Mouse (Mus musculus): ENCODE results near the gene Fhl2. TPM values are rescaled to one million over a fixed set of nuclear protein-coding genes. Genes with fewer than 3 reads are reported as not detected.
"Not testable (repeated sequence)": the region's sequence is repeated elsewhere in the genome, so short reads cannot be mapped to it uniquely, and the experiment has no call there.

The Fhl2 gene
- polyA plus RNA-seq, 1 experiment from 2014 or later: 22.4 TPM

DNA sequence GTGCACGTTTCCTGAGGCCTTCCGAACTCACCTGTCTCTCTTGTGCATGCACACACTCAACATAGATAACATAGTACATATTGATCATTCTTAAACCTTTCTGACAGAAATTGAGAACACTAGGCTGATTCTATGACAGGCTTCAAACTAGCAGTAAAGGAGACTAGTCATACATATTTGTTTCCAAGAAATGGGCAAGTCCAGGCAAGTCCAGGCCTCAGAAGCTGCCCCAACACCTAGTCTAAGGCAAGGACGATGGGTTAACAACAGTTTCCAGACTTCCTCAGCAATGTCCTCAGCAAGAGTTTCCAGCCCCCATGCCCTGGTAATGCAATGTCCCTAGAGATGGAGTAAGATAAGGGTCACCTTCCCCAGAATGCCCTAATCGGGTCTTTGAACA lies 53.0 kb downstream of the Fhl2 start:
- H3K9me3 ChIP-seq: no peaks in the 10 kb centered on the region
- H3K27ac ChIP-seq (replicated peaks): no peak overlapping the region
- no peaks in the 10 kb centered on the region for H3K27me3 ChIP-seq
- H3K36me3 ChIP-seq: no peaks in the 10 kb centered on the region
- no peak overlapping the region for H3K9ac ChIP-seq
- H3K4me2 ChIP-seq: no peak overlapping the region
- H3K4me3 ChIP-seq: no peak overlapping the region
- no peaks in the 10 kb centered on the region for H3K4me1 ChIP-seq (replicated peaks)
- WGBS: 93% methylated on average over 4 of the region's 4 CpGs
- no peak for ATAC-seq (ENCODE audit: low read depth)

DNA sequence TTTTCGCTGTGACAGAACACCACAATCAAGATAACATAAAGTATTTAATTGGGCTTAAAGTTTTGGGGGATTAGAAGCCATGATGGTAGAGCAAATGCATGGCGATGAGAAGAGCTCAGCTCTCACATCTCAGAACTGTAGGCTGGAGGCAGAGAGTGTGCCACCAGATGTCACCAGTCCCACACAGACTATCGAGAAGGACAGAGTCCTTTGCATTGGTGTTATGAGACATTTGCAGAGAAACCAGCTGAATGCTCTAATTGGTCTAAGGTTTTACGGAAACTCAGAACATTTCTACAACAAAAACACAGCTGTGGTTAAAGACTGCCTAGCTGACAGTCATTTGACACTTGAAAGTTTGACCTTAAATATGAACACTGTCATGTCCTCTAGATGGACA lies 53.5 kb downstream of the Fhl2 start:
- Histone ChIP-seq H3K4me3 (no peak overlapping the region), H3K36me3 (no peaks in the 10 kb centered on the region), H3K4me1 (replicated peaks) (no peaks in the 10 kb centered on the region), H3K27ac (replicated peaks) (no peak overlapping the region), H3K27me3 (no peaks in the 10 kb centered on the region), H3K9me3 (no peaks in the 10 kb centered on the region), H3K4me2 (no peak overlapping the region), H3K9ac (no peak overlapping the region)
- no peak for ATAC-seq (ENCODE audit: low read depth)
- WGBS: 84% methylated on average over 4 of the region's 4 CpGs

DNA sequence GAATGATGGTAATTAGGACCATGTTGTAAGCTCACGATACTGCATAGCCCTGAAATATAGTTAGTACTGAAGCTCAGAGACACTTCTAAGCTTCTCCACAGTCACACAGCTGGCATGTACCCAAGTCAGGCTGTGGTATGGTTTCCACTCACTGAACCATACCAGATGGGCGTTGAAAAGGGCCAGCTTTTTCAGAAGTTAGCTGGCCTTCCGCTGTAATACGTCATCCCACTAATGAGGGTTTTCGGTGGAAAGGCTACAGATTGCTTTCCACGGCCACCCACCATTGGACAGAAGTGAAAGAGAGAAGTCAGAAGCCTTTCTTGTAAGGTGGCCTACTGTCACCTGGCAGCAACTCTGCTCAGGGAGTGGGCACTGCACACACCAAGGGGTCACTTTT lies 53.9 kb downstream of the Fhl2 start:
- Histone ChIP-seq H3K36me3 (no peaks in the 10 kb centered on the region), H3K9ac (no peak overlapping the region), H3K4me2 (no peak overlapping the region), H3K4me1 (replicated peaks) (no peaks in the 10 kb centered on the region), H3K4me3 (no peak overlapping the region), H3K9me3 (no peaks in the 10 kb centered on the region), H3K27me3 (no peaks in the 10 kb centered on the region), H3K27ac (replicated peaks) (no peak overlapping the region)
- WGBS: 77% methylated on average over 6 of the region's 6 CpGs
- ATAC-seq (ENCODE audit: low read depth): no peak

DNA sequence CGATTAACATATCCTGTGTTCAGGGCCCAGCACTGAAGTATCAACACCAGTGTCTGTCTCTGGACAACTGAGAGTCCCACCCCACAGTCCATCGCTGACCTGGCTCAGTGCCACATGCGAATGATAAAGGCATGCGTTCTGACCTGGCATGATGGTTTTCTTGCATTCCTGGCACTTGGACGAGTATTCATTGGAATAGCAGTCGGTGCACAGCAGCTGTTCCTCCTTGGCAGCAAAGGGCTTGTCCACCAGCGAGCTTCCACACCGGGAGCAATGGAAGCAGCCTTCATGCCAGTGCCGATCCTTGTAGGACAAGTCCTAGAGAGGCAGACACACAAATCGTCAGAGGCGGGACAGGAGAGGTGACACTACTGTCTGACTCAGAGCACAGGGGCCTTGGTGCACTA lies 55.2 kb downstream of the Fhl2 start:
- Histone ChIP-seq H3K27me3 (no peaks in the 10 kb centered on the region), H3K4me3 (no peak overlapping the region), H3K4me1 (replicated peaks) (no peaks in the 10 kb centered on the region), H3K9ac (no peak overlapping the region), H3K36me3 (no peaks in the 10 kb centered on the region), H3K4me2 (no peak overlapping the region), H3K27ac (replicated peaks) (no peak overlapping the region), H3K9me3 (no peaks in the 10 kb centered on the region)
- WGBS: 81% methylated on average over 11 of the region's 11 CpGs
- ATAC-seq (ENCODE audit: low read depth): no peak

DNA sequence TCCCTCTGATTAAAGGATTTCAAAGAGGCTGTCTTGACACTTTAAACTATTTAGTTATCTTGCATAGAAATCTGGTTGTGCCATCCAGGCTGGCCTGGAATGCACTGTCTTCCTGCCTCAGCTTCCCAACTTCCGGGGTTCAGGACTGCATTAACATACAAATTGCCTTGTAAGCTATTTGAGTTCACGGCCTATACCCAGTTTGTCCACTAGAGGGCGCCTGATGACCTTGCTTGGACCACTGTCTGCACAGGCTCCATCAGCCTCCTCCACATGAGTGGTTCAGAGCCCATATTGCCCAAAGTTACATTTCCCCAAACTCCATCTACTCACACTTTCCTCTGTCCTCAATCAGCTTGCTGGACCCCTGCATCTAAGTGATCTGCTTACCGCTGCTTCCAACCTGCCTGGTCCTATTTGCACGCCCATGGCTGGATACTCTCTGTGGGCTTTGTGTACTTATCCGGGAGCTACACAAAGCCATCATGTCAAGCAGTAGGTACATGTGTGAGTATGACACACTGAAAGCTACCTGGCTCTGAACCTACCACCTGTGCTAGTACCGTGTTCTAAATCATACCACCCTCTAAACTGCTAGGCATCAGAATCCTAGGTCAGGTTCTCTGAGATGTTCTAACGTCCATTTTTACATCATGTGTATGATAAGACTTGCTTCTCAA lies 57.1 kb downstream of the Fhl2 start:
- H3K9ac ChIP-seq: no peak overlapping the region
- no peaks in the 10 kb centered on the region for H3K4me1 ChIP-seq (replicated peaks)
- H3K4me3 ChIP-seq: no peak overlapping the region
- H3K27ac ChIP-seq (replicated peaks): no peak overlapping the region
- peak; percentile 82 for ATAC-seq (ENCODE audit: low read depth)
- H3K4me2 ChIP-seq: no peak overlapping the region
- 53% methylated on average over 8 of the region's 8 CpGs for WGBS
- H3K27me3 ChIP-seq: no peaks in the 10 kb centered on the region
- H3K36me3 ChIP-seq: no peaks in the 10 kb centered on the region
- H3K9me3 ChIP-seq: no peaks in the 10 kb centered on the region

DNA sequence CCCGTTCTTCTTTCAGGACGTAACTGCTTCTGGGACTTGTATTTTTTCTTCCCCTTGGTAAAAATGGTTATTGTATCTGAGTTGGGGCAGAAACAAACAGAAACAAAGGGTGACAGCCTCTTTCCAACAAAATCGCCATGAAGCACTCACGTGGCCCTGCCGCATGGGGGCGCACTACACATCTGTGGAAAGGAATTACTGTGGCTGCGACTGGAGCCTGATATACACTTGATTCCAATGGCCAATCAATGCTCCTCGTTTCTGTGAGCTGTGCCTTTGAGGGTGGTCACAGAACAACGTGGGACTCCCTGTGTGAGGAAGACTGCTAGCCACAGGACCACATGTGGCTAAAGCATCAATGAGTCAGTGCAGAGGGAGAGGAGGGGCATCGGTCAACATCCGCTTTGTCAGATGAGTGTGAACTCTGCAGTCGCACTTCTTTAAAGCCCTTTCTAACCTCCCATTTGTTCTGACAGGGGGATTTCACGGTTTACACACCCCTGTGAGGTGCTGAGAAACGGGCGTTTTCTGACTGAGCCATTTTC lies 58.4 kb downstream of the Fhl2 start:
- Histone ChIP-seq H3K36me3 (no peaks in the 10 kb centered on the region), H3K4me3 (no peak overlapping the region), H3K27me3 (no peaks in the 10 kb centered on the region), H3K27ac (replicated peaks) (no peak overlapping the region), H3K9me3 (no peaks in the 10 kb centered on the region), H3K9ac (no peak overlapping the region), H3K4me2 (no peak overlapping the region), H3K4me1 (replicated peaks) (no peaks in the 10 kb centered on the region)
- 73% methylated on average over 15 of the region's 15 CpGs for WGBS
- no peak for ATAC-seq (ENCODE audit: low read depth)

DNA sequence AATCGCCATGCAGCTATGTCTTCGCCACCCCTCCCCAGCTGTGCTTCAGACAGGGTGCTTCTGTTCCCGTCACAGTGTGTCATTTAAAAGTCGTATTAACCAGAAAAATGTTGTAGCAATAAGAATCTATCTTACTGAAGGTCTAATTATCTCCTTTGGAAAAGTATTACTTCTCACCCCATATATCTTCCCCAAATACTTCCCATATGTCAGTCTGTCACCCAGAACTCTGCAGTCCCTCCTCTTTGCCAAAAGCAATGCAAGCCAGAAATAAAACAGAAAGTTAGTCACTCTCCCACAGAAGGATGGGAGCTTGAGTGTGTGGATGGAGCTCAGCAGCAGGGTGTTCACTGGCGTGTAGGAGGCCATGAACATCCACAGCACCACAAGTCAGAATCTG lies 59.5 kb downstream of the Fhl2 start:
- no peak for ATAC-seq (ENCODE audit: low read depth)
- Histone ChIP-seq H3K4me2 (no peak overlapping the region), H3K27me3 (no peaks in the 10 kb centered on the region), H3K4me1 (replicated peaks) (no peaks in the 10 kb centered on the region), H3K9ac (no peak overlapping the region), H3K36me3 (no peaks in the 10 kb centered on the region), H3K9me3 (no peaks in the 10 kb centered on the region), H3K27ac (replicated peaks) (no peak overlapping the region), H3K4me3 (no peak overlapping the region)
- 88% methylated on average over 5 of the region's 5 CpGs for WGBS

DNA sequence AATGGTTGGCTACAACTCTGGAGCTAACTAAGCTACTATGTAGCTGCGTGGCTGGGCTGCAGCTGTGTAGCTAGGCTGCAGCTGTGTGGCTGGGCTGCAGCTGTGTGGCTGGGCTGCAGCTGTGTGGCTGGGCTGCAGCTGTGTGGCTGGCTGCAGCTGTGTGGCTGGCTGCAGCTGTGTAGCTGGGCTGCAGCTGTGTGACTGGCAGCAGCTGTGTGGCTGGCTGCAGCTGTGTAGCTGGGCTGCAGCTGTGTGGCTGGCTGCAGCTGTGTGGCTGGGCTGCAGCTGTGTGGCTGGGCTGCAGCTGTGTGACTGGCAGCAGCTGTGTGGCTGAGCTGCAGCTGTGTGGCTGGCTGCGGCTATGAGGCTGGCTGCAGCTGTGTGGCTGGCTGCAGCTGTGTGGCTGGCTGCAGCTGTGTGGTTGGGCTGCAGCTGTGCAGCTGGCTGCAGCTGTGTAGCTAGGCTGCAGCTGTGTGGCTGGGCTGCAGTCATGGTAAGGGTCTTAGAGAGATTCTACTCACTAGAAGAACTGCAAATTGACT lies 60.2 kb downstream of the Fhl2 start:
- ATAC-seq (ENCODE audit: low read depth); H3K27ac ChIP-seq (replicated peaks): not testable (repeated sequence)

DNA sequence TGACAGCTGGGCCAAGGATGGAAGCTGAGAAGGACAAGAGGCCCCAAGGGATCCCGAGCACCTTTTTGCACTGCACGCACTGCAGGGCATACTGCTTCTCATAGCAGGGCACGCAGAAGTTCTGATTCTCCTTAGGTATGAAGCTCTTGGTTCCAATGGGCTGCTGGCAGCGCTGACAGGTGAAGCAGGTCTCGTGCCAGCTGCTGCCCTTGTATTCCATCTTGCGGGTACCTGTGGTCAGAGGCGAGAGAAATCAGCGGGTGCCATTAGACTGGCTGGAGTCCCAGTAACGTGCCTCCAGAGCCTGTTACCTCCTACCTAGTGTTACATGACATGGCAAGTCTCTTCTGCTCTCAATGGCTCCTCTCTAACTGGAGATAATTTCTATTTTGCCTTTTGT lies 65.2 kb downstream of the Fhl2 start:
- Histone ChIP-seq H3K27ac (replicated peaks) (no peak overlapping the region), H3K9me3 (no peaks in the 10 kb centered on the region), H3K9ac (no peak overlapping the region), H3K4me1 (replicated peaks) (no peaks in the 10 kb centered on the region), H3K27me3 (no peaks in the 10 kb centered on the region), H3K4me2 (no peak overlapping the region), H3K36me3 (peaks cover 13% of the 10 kb centered on the region), H3K4me3 (no peak overlapping the region)
- WGBS: 90% methylated on average over 9 of the region's 9 CpGs
- ATAC-seq (ENCODE audit: low read depth): no peak

More for the DNA sequence above, 60.2 kb downstream of the Fhl2 start:
- H3K4me3 ChIP-seq; H3K4me1 ChIP-seq (replicated peaks); H3K36me3 ChIP-seq; H3K4me2 ChIP-seq; H3K9me3 ChIP-seq; H3K27me3 ChIP-seq; H3K9ac ChIP-seq: not testable (repeated sequence)
- 91% methylated on average over 2 of the region's 2 CpGs for WGBS

DNA sequence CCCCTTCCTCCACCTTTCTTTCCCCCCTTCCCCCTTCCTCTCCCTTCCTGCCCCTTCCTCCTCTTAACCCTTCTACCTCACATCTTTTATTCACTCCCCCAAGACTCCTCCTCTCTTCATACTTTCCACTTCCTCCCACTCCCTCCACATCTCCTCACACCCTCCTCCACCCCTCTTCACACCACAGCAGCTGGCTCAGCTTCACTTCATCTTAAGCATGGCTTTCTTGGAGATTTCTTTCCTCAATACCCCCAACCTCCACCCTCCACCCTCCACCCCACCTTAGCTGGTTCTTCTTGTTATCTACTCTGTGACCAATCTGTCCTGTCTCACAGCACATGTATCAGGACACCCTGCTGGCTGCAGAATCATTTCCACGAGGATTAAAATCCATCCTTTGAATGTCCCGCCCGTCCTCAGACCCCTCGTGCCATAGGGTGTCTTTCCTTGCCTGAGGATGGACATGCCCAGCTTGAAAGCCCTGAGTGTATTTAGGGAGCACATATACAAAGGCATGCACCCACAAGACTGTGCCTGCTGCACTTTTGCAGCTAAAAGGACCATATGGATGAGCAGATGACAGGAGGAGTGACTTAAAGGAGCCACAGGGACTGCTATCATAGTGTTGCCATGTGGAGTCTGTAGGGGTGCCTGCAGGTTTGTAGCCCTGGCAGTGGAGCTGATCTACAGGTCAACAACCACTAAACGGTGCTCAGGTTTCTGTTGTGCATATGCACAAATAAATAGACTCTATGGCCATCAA lies 66.4 kb downstream of the Fhl2 start:
- H3K9ac ChIP-seq: no peak overlapping the region
- H3K27me3 ChIP-seq: no peaks in the 10 kb centered on the region
- H3K4me1 ChIP-seq (replicated peaks): no peaks in the 10 kb centered on the region
- peaks cover 13% of the 10 kb centered on the region for H3K36me3 ChIP-seq
- H3K27ac ChIP-seq (replicated peaks): no peak overlapping the region
- H3K4me2 ChIP-seq: no peak overlapping the region
- no peak overlapping the region for H3K4me3 ChIP-seq
- H3K9me3 ChIP-seq: no peaks in the 10 kb centered on the region
- ATAC-seq (ENCODE audit: low read depth): no peak
- WGBS: 87% methylated on average over 5 of the region's 5 CpGs

DNA sequence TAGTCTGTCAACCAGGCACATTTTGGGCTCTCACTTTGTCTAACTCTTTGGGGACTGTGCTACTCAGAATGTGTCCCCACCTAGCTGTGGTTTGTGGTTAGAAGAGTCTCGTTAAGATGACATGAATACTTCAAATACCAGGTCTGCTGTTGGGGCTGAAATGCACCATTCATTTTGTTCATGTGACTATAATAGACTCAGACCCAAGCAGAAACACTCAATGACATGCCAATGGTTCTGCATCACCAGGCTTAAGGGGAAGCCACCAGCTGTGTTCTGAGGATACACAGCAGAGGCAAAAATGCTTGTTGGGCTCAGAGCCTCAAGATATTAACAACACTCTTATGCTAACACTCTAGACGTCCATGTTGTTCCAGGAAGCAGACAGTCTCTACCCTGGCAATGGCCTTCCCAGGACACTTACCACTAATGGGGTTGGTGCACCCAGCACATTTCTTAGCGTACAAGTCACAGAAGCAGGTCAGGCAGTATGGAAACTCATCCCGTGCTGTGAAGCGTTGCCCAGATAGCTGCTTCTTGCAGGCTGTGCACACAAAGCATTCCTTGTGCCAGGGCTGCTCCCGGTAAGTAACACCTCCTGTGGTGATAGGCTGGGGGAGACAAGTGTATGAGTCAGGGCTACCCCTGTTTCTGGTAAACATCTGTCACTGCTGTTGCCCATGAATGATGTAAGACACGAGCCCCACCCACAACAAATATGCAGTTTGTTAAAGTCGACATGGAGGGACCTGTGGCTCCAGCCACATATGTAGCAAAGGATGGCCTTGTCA lies 68.8 kb downstream of the Fhl2 start:
- no peak for ATAC-seq (ENCODE audit: low read depth)
- Histone ChIP-seq H3K36me3 (peaks cover 13% of the 10 kb centered on the region), H3K27me3 (no peaks in the 10 kb centered on the region), H3K4me1 (replicated peaks) (no peaks in the 10 kb centered on the region), H3K4me2 (no peak overlapping the region), H3K4me3 (no peak overlapping the region), H3K27ac (replicated peaks) (no peak overlapping the region), H3K9me3 (no peaks in the 10 kb centered on the region), H3K9ac (no peak overlapping the region)
- WGBS: 78% methylated on average over 8 of the region's 8 CpGs

DNA sequence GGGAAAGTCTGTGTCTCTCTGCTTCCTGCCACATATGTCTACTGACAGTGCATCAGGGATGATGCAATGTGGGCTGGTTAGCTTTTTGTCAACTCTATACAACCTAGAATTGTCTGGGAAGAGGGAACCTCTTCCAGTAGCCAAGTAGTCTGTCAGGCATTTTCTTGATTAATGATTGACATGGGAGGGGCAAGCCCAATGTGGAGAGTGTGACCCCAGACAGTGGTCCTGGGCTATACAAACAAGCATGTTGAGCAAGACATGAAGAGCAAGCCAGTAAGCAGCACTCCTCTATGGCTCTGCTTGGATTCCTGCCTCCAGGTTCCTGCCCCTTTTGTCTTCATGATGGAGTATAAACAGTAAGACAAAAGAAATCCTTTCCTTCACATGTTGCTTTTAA lies 69.6 kb downstream of the Fhl2 start:
- no peaks in the 10 kb centered on the region for H3K9me3 ChIP-seq
- peaks cover 13% of the 10 kb centered on the region for H3K36me3 ChIP-seq
- no peak overlapping the region for H3K9ac ChIP-seq

More for the DNA sequence above, 69.6 kb downstream of the Fhl2 start:
- Histone ChIP-seq H3K27me3 (no peaks in the 10 kb centered on the region), H3K4me2 (no peak overlapping the region), H3K27ac (replicated peaks) (no peak overlapping the region), H3K4me1 (replicated peaks) (no peaks in the 10 kb centered on the region), H3K4me3 (no peak overlapping the region)
- ATAC-seq (ENCODE audit: low read depth): no peak

All from neural tube, embryonic 13.5 days (tissue).